Mouse (Mus musculus): Measurements from ENCODE around the gene Pik3r1. TPM values are rescaled to one million over a fixed set of nuclear protein-coding genes. Genes with fewer than 3 reads are reported as not detected.

The Pik3r1 gene
- 23.1 and 24.9 TPM in 2 replicates for polyA plus RNA-seq (2015; fragmentation: Nextera tagmentation; extraction: Ambion mirVana)

DNA sequence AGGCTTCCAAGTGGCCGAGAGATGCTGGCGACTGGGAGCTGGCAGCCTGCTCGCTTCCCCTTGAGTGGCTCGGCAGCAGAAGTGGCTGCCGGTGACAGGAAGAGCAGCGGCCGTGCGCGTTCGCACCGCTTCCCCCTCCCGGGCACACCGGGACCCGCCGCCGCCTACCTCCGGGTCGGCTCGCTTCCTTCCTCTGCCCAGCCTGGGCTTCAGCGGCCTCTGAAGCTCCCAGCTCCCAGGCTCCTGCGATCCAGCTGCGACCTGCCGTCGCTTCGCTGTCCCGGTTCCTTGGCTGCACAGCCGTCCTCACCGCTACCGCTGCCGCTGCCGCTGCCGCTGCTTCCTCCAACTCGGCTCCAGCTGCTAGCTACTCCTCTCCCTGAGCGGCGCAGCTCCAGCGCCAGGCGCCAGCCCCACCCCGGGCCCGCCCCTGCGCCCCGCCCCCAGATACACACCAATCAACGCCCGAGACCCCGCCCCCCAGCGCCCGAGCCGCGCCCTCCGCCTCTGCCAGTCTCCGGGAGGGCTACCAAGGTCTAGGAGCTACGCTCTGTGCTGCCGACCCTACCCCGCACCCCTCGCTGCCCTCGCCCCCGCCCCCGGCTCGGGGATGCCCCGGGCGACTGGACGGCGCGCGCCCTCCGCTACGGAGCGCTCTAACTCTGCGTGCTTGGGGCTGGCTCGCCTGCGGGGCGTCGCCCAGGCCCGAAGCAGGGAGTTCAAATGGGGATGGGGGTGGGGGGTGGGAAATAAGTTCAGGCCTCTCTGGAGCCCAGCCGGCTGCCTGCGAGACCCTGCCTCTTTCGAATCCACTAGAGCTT, at the start of gene Pik3r1:
Gene Pik3r1, minus strand, starts transcription at position 409 of the 821 bp plus-strand sequence.
- Histone ChIP-seq H3K27ac (ENCODE audit: low read length) (peak within 1 kb of the TSS; percentile 92), H3K36me3 (ENCODE audit: control insufficient read depth, insufficient read depth) (no peaks in the 10 kb centered on the region), H3K9ac (ENCODE audit: low read length) (peak within 1 kb of the TSS; percentile 98), H3K4me2 (ENCODE audit: low read depth, low read length) (peak within 1 kb of the TSS; percentile 87), H3K9me3 (replicated peaks; ENCODE audit: control insufficient read depth, low read length) (no peaks in the 10 kb centered on the region), H3K4me3 (ENCODE audit: low read length) (peak within 1 kb of the TSS; percentile 97), H3K27me3 (ENCODE audit: control insufficient read depth, insufficient read depth, low read length) (no peaks in the 10 kb centered on the region), H3K4me1 (ENCODE audit: control insufficient read depth, insufficient read depth, low read length) (peaks cover 29% of the 10 kb centered on the region)
- peak; percentile 96 for ATAC-seq (replicated peaks; ENCODE audit: extremely low read depth, insufficient read depth, low FRiP score)
- under 1% methylated on average over 70 of the region's 76 CpGs for WGBS

DNA sequence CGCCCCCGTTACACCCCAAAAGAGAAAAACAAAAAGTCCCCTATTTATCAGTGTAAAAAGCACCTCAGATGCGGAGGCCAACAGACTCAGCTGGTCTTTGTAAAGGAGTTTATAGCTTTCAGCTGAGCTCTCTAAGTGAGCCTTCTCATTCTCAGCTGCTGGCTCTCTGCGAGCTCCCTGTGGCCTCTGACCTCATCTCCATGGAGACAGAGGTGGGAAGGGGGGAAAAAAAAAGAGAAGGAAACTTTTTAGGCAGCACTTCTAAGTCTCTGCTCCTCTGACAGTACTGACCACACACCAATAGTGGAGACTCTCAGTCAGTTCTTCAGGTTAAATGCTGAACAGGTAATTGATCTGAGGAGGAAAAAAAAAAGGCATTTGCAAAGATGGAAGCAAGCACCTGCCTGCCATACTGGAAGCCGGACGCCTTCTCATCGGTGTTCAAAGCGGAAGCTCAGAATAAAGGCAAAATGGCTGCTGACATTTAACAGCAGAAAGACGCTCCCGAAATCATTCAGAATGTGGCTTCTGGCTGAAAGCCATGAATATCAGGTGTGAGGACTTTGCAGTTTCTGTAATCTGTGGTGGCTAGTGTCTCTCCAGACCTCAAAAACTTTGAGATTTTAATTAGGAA, 45.4 kb upstream of the Pik3r1 start:
- H3K27ac ChIP-seq (ENCODE audit: low read length) = no peak overlapping the region
- H3K4me2 ChIP-seq (ENCODE audit: low read depth, low read length) = no peak overlapping the region
- no peak overlapping the region for H3K9ac ChIP-seq (ENCODE audit: low read length)
- 64% methylated on average over 10 of the region's 10 CpGs for WGBS
- H3K27me3 ChIP-seq (ENCODE audit: control insufficient read depth, insufficient read depth, low read length) = no peaks in the 10 kb centered on the region
- H3K9me3 ChIP-seq (replicated peaks; ENCODE audit: control insufficient read depth, low read length) = no peaks in the 10 kb centered on the region
- H3K36me3 ChIP-seq (ENCODE audit: control insufficient read depth, insufficient read depth) = no peaks in the 10 kb centered on the region
- no peak for ATAC-seq (replicated peaks; ENCODE audit: extremely low read depth, insufficient read depth, low FRiP score)
- 0 out of 2 replicates have a peak, but pooled peaks cover 2% of the 10 kb centered on the region for H3K4me1 ChIP-seq (ENCODE audit: control insufficient read depth, insufficient read depth, low read length)
- no peak overlapping the region for H3K4me3 ChIP-seq (ENCODE audit: low read length)

DNA sequence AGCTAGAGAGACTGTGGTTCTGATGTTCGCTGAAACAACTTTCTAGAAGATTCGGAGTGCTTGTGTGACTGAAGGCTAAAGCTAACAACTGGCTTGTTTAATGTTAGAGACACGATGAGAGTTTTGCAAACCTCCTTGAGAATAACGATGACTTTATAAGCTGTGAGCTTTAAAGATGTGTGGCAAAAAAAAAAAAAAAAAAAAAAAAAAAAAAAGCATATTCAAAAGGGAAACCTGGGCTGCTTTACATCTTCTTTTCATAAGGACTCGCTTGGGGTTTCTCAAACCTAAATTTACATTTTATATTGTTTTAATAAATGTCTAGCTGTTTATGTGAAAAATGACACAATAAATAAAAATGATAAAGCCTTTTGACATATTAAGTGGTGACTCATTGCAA, 44.3 kb upstream of the Pik3r1 start:
- no peak overlapping the region for H3K4me3 ChIP-seq (ENCODE audit: low read length)
- H3K9me3 ChIP-seq (replicated peaks; ENCODE audit: control insufficient read depth, low read length) = no peaks in the 10 kb centered on the region
- H3K4me2 ChIP-seq (ENCODE audit: low read depth, low read length) = no peak overlapping the region
- whole genome bisulfite sequencing = 75% methylated on average over 5 of the region's 5 CpGs
- no peak for ATAC-seq (replicated peaks; ENCODE audit: extremely low read depth, insufficient read depth, low FRiP score)
- 0 out of 2 replicates have a peak, but pooled peaks cover 2% of the 10 kb centered on the region for H3K4me1 ChIP-seq (ENCODE audit: control insufficient read depth, insufficient read depth, low read length)
- H3K9ac ChIP-seq (ENCODE audit: low read length) = no peak overlapping the region
- H3K36me3 ChIP-seq (ENCODE audit: control insufficient read depth, insufficient read depth) = no peaks in the 10 kb centered on the region
- no peak overlapping the region for H3K27ac ChIP-seq (ENCODE audit: low read length)
- H3K27me3 ChIP-seq (ENCODE audit: control insufficient read depth, insufficient read depth, low read length) = no peaks in the 10 kb centered on the region

DNA sequence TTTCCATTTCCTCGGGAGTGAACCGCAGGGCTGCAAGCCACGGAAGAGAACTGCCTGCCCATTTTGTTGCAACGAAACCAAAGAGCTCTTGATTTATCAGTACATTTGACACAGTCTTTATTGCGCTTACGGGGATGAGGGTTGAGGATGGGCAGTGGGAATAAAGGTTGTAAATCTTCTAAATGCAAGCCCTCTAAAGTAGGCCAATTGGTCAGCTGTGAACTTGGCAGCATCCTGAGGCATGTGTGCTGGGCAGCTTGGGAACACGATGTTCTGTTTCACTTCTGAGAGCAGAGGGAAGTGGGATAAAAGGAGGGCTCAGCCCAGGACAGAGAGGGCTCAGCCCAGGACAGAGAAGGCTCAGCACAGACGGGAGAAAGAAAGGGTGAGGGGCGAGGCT, 43.9 kb upstream of the Pik3r1 start:
- no peaks in the 10 kb centered on the region for H3K36me3 ChIP-seq (ENCODE audit: control insufficient read depth, insufficient read depth)
- WGBS = 70% methylated on average over 9 of the region's 9 CpGs
- no peak overlapping the region for H3K4me3 ChIP-seq (ENCODE audit: low read length)
- H3K27me3 ChIP-seq (ENCODE audit: control insufficient read depth, insufficient read depth, low read length) = no peaks in the 10 kb centered on the region
- H3K4me2 ChIP-seq (ENCODE audit: low read depth, low read length) = no peak overlapping the region
- no peaks in the 10 kb centered on the region for H3K9me3 ChIP-seq (replicated peaks; ENCODE audit: control insufficient read depth, low read length)
- H3K9ac ChIP-seq (ENCODE audit: low read length) = no peak overlapping the region
- ATAC-seq (replicated peaks; ENCODE audit: extremely low read depth, insufficient read depth, low FRiP score) = no peak
- H3K4me1 ChIP-seq (ENCODE audit: control insufficient read depth, insufficient read depth, low read length) = 0 out of 2 replicates have a peak, but pooled peaks cover 2% of the 10 kb centered on the region
- no peak overlapping the region for H3K27ac ChIP-seq (ENCODE audit: low read length)

DNA sequence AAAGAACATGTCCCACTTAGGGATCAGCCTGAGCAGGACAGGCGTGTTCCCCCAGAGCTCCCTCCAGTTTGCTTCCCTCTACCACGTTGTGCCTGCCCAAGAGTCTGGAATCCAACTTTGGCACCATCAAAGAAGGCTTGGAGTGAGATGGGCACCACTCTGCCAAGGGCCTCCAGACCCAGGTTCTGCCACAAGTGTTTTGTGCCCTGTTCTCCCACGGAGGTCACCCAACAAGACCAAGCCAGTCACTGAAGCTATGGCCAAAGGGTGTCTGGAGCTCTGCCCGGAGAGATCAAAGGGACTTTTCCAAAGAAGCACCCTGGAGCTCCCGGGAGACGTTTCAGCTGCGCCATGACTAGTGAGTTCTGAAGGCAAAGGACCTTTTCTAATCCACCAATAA, 42.6 kb upstream of the Pik3r1 start:
- Histone ChIP-seq H3K4me3 (ENCODE audit: low read length) (no peak overlapping the region), H3K36me3 (ENCODE audit: control insufficient read depth, insufficient read depth) (no peaks in the 10 kb centered on the region), H3K4me1 (ENCODE audit: control insufficient read depth, insufficient read depth, low read length) (0 out of 2 replicates have a peak, but pooled peaks cover 2% of the 10 kb centered on the region), H3K9ac (ENCODE audit: low read length) (no peak overlapping the region), H3K4me2 (ENCODE audit: low read depth, low read length) (no peak overlapping the region), H3K27ac (ENCODE audit: low read length) (no peak overlapping the region), H3K27me3 (ENCODE audit: control insufficient read depth, insufficient read depth, low read length) (no peaks in the 10 kb centered on the region), H3K9me3 (replicated peaks; ENCODE audit: control insufficient read depth, low read length) (no peaks in the 10 kb centered on the region)
- ATAC-seq (replicated peaks; ENCODE audit: extremely low read depth, insufficient read depth, low FRiP score) = no peak
- 80% methylated on average over 7 of the region's 7 CpGs for WGBS

DNA sequence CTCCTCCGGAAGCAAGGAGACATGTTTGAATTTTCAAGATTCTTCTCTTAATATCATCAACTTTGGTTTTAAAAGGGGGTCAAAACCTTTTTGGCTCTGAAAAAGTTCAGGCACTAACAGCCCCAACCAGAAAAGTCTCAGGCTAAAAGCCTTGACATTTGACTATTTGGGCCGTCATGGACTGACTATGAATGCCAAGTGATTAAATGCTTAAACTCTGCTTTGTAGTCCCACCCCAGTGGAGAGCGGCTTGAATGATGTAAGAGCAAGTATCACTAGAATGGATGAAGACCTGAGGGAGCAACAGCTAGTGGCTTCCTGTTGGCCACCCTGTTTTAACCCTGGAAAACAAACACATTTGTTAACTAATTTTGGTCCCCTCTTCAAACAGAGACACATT, 41.8 kb upstream of the Pik3r1 start:
- no peaks in the 10 kb centered on the region for H3K27me3 ChIP-seq (ENCODE audit: control insufficient read depth, insufficient read depth, low read length)
- ATAC-seq (replicated peaks; ENCODE audit: extremely low read depth, insufficient read depth, low FRiP score) = no peak
- no peaks in the 10 kb centered on the region for H3K36me3 ChIP-seq (ENCODE audit: control insufficient read depth, insufficient read depth)
- 85% methylated on average over 3 of the region's 3 CpGs for WGBS
- H3K27ac ChIP-seq (ENCODE audit: low read length) = no peak overlapping the region
- 0 out of 2 replicates have a peak, but pooled peaks cover 2% of the 10 kb centered on the region for H3K4me1 ChIP-seq (ENCODE audit: control insufficient read depth, insufficient read depth, low read length)
- H3K4me2 ChIP-seq (ENCODE audit: low read depth, low read length) = no peak overlapping the region
- no peak overlapping the region for H3K9ac ChIP-seq (ENCODE audit: low read length)
- H3K9me3 ChIP-seq (replicated peaks; ENCODE audit: control insufficient read depth, low read length) = no peaks in the 10 kb centered on the region
- no peak overlapping the region for H3K4me3 ChIP-seq (ENCODE audit: low read length)

DNA sequence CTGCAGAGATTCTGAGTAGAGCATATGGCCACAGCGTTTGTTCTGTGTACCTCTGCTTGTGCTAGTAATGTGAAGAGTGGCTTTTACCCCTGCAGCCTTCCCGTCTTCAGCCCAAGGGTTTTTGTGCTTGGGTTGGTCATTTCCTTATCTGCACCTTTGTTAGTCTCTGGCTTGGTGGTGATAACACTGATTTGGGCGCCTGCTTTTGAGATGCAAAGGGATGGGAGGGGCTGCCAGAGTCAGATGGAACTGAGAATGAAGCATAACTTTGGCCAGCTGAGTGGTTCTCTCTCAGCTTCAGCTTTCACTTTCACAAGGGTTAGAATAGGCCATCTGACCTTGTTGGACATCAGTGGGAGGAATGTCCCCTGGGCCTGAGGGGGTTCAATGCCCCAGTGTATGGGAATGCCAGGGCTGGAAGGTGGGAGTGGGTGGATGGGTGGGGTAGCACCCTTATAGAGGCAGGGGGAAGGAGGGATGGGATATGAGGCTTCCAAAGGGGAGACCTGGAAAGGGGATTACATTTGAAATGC, 37.6 kb upstream of the Pik3r1 start:
- 42% methylated on average over 3 of the region's 3 CpGs for WGBS

DNA sequence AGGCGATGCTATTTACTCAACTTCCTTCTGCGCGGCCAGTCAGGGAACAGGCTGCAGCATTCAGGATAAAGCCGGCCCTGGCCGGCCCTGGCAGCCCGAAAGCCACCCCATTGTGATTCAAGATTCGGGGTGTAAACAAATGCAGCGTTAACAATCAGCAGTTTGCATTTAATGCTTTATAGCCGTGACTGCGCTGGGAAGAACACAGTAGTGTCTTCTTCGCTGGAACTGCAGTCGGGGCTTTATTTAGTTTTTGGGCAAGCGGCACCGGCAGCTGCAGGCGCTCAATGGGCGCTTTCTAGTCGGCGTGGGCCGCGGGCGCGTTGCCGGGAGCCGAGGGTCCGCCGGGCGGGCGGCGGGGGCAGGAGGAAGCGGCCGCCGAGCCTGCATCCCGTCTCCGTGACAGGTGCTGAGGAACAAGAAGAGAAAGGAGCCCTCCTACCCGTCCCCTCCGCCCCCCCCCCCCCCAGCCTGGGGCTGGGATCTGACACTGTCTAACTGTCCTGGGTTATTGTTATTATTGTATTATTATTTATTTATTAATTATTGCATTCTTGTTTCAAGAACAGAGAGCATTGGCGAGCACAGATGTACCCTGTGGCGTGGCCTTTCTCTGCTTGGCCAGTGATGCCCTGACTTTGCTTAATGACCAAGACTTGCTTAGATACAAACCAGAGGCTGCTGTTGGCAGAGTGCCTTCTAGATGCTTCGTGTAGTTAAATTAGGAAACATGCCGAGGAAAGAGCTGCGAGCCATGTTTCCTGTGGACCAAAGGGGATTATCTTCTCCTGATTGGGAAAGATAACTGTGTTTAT, 33.6 kb upstream of the Pik3r1 start:
- Histone ChIP-seq H3K4me1 (ENCODE audit: control insufficient read depth, insufficient read depth, low read length) (peaks cover 11% of the 10 kb centered on the region), H3K9me3 (replicated peaks; ENCODE audit: control insufficient read depth, low read length) (no peaks in the 10 kb centered on the region), H3K9ac (ENCODE audit: low read length) (peak overlapping the region; percentile 73), H3K27me3 (ENCODE audit: control insufficient read depth, insufficient read depth, low read length) (no peaks in the 10 kb centered on the region), H3K4me3 (ENCODE audit: low read length) (peak overlapping the region; percentile 62), H3K36me3 (ENCODE audit: control insufficient read depth, insufficient read depth) (no peaks in the 10 kb centered on the region), H3K4me2 (ENCODE audit: low read depth, low read length) (peak overlapping the region; percentile 93), H3K27ac (ENCODE audit: low read length) (peak overlapping the region; percentile 74)
- ATAC-seq (replicated peaks; ENCODE audit: extremely low read depth, insufficient read depth, low FRiP score) = peak; percentile 79
- under 1% methylated on average over 41 of the region's 41 CpGs for WGBS

More for the DNA sequence above, 37.6 kb upstream of the Pik3r1 start:
- H3K36me3 ChIP-seq (ENCODE audit: control insufficient read depth, insufficient read depth) = no peaks in the 10 kb centered on the region
- peaks cover 9% of the 10 kb centered on the region for H3K4me1 ChIP-seq (ENCODE audit: control insufficient read depth, insufficient read depth, low read length)
- H3K9me3 ChIP-seq (replicated peaks; ENCODE audit: control insufficient read depth, low read length) = no peaks in the 10 kb centered on the region
- no peak for ATAC-seq (replicated peaks; ENCODE audit: extremely low read depth, insufficient read depth, low FRiP score)
- no peak overlapping the region for H3K4me3 ChIP-seq (ENCODE audit: low read length)
- no peak overlapping the region for H3K4me2 ChIP-seq (ENCODE audit: low read depth, low read length)
- no peaks in the 10 kb centered on the region for H3K27me3 ChIP-seq (ENCODE audit: control insufficient read depth, insufficient read depth, low read length)
- no peak overlapping the region for H3K9ac ChIP-seq (ENCODE audit: low read length)
- no peak overlapping the region for H3K27ac ChIP-seq (ENCODE audit: low read length)

Data from heart, embryonic 16.5 days (tissue).